Mouse (Mus musculus) heart, adult 18-20 months (tissue): ENCODE results near the gene Wfdc11. TPM values are rescaled to one million over a fixed set of nuclear protein-coding genes. Genes with fewer than 3 reads are reported as not detected.
"Not testable (repeated sequence)": the region's sequence is repeated elsewhere in the genome, so short reads cannot be mapped to it uniquely, and the experiment has no call there.

ENCODE experiments used
- DNase-seq, 2 experiments: peaks; one replicate each; pipeline ENCODE4 v3.0.0; 2021 to 2022; ENCODE audit warnings: mixed read lengths in 1 of 2
- long read RNA-seq, 2 experiments: library from polyadenylated mRNA; stranded (forward); transcript quantifications; one replicate each; pipeline ENCODE4 v2.0.0; 2021
- total RNA-seq, 2 experiments: library from RNA; stranded (reverse); gene quantifications; 2 replicates each; pipeline ENCODE4 v1.2.3; 2021

The Wfdc11 gene
- not detected for total RNA-seq
- long read RNA-seq, experiment 1 = 0 reads
- long read RNA-seq, experiment 2 = 0 reads

DNA sequence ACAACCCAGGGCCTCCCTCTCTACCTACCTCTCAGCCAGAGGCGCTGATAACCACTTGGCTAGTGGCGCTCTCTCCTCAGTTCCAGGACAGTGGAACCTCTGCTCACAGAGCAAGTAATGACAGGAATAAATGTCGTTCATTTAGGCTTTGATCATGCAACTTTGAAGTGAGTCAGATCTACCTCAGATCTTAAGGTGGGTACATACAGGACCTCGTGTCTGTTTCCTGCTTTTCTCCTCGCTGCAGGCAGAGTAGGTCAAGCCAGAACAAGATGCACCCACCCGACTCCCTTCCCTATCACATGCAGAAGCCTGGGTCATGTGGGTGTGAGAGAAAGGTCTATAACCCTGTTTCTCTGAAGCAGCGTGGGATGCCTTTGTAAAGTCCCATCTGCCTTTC lies at the start of gene Wfdc11:
Gene Wfdc11, minus strand, starts transcription at position 101 of the 400 bp plus-strand sequence.
- DNase-seq = no peak

DNA sequence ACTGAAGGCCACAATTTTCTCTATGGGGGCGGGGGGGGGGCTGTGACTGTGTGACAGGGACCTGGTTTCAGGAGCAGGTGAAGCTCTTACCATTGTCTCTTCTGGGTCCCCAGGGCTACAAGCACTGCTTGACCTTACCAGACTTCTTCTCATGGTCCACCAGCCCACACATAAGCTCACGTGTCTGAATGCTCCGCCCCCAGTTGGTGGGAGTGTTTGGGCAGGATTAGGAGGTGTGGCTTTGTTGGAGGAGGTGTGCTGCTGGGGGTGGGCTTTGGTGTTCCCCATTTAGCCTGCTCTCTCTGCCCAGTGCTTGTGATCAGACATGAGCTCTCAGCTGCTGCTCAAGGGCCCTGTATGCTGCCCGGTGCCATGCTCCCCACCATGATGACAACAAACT lies 49.4 kb upstream of the Wfdc11 start:
- DNase-seq = no peak

DNA sequence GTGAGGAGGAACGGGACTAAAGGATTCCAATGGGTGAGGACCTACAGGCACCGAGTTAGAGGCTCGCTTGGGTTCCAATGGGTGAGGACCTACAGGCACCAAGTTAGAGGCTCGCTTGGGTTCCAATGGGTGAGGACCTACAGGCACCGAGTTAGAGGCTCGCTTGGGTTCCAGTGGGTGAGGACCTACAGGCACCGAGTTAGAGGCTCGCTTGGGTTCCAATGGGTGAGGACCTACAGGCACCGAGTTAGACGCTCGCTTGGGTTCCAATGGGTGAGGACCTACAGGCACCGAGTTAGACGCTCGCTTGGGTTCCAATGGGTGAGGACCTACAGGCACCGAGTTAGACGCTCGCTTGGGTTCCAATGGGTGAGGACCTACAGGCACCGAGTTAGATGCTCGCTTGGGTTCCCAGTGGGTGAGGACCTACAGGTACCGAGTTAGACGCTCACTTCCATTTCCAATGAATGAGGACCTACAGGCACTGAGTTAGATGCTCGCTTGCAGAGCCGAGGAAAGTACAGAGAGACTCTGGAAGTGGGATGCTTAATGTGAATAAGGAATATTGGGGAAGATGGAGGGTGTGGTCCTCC lies 42.4 kb upstream of the Wfdc11 start:
- DNase-seq = not testable (repeated sequence)

DNA sequence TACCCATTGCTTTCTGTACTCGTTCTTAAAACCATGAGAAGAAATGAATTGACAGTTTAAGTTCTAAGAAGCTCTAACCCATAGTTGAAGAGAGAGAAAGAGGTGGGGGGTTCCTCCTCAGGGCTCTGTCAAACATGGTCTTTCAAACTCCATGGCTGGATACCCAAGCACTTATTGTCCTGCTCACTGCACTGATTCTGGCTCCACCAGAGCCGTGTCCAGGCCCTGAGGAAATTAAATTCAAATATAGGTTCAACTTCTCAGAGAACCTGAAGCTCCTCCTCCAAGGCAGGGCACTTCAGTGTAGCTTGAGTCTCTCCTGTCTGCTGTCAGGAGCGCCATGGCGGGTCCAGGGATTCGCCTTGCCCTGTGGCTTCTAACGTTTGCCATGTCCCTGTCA lies 41.1 kb upstream of the Wfdc11 start, which contains the start of gene Spint5:
Gene Spint5, plus strand, starts transcription at position 301 of the 400 bp plus-strand sequence.
- no peak for DNase-seq

DNA sequence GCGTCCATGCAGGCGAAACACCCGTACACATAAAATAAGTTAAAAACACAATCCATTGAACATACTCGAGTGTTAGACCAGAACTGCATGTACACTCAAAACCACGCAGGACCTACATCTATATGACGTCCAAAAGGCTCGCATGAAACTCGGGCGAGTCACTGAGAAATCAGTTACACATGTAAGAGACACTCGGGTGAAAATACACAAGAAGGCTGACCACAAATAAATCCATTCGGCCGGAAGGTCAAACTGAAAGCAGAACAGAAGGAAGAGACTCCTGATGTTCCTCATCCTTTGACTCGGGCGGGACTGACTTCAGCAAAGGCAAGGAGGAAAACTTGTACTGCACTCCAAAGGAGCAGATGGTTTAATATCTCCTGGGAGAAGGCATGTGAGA lies 32.1 kb upstream of the Wfdc11 start:
- no peak for DNase-seq

DNA sequence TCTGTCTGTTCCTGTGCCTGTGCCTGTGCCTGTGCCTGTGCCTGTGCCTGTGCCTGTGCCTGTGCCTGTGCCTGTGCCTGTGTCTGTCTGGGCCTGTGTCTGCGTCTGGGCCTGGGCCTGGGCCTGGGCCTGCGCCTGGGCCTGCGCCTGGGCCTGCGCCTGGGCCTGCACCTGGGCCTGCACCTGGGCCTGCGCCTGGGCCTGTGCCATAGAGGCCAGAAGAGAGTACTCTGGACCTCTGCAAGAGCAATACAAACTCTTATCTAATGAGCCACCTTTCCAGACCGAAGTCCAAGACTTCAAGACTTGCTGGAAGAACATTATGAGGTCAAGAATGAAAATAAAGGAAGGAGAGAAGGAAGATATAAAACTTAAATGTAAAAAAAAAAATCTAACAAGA lies 31.4 kb upstream of the Wfdc11 start:
- no peak for DNase-seq

DNA sequence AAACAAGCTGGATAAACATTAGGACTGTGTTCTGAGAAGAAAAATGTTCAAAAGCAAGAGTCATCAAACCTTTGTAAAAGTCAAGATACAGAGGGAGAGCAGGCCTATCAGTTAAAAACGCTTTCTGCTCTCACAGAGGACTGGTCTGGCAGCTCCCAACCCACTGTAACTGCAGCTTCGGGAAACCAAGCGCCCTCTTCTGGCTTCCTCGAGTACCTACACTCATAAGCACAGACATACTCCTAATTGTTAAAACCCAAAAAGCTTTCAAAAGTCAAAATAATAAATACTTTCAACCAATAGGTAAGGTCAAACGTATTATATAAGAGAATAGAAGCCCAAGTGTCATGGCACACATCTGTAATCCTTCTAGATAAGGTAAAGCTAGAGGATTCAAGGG lies 30.3 kb upstream of the Wfdc11 start:
- DNase-seq = no peak

DNA sequence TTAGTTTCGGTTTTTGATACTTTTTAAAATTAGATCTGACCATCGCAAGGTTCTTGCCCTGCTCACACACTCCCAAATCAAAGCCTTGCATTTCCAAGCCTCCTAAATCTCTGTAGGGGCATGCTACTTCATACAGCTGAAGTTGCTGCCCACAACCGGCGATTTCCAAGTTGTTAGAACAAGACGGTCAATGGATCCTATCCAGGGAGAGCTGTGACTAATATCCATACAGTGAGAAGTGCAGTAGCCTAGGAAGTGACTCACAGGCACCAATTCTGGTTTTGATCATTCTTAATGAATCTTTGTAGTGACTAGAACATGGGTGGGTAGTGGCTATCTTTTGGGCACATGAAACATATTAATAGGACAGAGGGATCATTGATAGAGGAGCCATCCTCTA lies 27.9 kb upstream of the Wfdc11 start:
- DNase-seq = no peak

DNA sequence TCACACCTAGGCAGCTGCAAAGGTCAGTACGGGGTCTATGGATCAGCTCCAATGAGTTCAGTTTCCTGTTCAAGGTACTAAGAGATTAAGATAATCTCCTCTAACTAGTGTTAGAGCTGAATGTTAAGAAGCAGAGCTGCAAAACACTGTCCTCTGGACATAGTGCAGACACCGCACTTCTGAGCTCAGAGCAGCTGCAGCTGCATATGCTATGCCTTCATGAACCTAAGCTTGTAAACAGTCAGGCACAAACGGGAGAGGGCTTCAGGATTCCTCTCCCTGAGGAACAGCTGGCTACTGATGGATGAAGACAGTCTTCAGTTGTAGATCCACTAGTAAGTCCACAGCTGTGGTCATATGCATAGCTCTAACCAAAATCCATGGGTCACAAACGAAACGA lies 27.1 kb upstream of the Wfdc11 start:
- DNase-seq = no peak

DNA sequence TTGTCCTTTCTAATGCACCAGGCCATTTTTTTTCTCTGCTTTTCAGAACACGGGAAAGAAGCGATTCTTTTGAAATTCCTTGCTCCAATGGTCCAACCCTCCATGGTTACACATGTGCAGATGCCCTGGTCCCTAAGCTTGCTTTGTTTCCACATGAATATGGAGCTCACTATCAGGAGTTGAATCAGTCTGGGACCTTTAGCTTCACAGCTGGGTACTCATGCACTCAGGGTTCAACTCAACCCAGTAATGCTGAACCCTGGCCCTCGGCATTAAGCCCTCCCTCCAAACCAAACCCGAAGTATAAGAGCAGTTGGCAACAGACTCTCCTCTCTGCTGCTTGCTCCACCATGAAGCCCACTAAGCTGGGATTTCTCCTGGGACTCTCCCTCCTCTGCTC lies 24.3 kb upstream of the Wfdc11 start, which contains the start of gene Spint4:
Gene Spint4, plus strand, starts transcription at position 301 of the 400 bp plus-strand sequence.
- DNase-seq = no peak

DNA sequence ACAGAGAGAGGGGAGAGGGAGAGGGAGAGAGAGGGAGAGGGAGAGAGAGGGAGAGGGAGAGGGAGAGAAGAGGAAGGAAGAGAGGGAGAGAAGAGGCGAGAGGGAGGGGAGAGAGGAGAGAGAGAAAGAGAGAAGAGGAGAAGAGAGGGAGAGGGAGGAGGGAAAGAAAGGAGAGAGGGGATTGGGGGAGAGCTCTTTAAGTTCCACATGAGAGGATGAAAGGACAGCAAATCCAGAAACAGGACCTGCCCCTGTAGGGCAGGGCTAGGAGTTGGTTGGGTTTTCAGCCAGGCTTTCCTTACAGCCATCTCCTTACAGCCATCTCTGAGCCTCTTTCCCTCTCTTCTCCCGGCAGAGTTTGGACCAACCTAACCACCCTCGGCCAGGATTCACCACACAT lies 10.9 kb upstream of the Wfdc11 start, which contains the start of gene Wfdc13:
Gene Wfdc13, plus strand, starts transcription at position 301 of the 400 bp plus-strand sequence.
- DNase-seq = no peak

DNA sequence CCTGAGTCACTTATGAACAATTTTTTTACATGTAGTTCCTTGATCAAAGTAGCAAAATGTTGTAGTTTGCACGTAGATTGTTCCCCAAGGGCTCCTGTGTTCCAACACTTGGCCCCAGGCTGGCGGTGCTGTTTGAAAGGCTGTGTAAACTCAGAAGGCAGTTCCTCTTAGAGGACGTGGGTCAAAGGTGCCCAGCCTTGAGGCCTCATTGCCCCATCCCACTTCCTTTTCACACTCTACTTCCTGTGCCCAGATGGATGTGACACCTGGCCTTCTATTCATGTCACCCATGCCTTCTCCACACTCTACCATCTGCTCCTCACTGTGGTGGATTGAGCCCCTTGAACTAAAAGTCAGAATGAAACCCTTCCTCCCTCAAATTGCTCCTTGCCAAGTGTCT lies 6.0 kb upstream of the Wfdc11 start:
- no peak for DNase-seq

DNA sequence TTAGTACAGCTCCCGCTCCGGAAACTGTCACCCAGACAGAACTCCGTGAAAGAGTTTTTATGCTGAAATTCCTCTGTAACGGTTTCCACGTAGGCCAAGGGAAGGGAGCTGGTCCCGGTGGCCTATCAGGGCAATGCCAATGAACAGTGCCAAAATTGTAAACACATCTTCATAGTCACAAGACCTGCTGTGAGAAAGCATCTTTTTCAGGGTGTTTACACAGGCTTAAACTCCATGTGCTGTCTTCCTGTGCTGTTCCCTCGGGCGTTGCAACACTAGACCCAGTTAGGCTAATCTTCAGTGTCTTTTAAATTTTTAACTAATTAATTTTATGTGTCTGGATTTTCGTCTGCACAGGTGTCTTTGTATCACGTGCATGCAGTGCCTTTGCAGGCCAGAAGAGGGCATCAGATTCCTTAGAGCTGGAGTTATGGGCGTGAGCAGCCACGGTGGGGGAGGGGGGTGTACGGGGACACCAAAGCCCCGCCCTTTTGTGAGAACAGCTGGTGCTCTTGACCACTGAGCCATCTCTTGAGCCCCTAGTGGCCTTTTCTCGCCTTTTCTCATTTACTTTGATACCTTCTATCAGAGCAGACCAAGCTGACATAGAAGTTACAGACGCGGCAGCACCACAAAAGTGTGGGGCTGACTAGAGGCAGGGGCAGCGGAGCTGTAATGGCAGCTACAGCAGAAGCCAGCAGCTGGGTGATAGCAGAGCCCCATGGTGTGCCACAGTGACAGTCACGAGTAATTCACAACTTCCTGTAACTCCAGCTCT lies 5.2 kb upstream of the Wfdc11 start:
- peak; percentile 56 to 74 for DNase-seq

DNA sequence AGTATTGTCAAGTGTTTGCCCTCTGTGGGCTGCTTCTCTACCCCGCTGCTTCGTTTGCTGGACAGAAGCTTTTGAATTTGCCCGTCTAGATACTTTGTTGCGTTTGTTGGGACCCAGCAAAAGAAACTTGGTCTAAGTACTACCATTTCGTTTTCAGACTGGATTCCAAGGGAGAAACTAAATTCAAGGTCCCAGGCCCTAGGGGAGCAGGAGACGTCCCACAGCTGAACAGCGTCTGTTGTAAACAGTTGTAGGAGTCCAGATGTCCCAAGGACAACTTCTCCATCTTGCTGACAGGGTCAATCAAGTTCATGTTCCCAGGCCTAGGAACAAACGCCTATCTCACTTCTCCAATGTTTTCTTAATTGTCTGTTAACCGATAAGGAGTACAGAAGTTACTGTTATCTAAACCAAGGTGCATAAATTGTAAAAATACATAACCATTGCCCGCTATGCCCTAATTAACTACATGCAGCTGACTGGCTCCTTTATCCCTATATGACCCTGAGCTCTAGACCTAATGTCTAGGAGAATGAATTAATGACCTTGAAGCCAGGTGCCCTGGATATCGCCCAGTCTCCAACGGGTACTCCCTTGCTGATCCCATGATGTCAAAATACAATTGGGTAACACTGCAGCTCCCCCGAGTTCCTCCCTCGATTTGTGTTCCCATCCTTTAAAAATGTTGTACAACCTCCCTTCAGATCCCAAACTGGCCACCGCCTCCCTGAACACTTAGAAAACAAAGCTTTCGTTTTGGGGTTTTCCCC lies 3.2 kb upstream of the Wfdc11 start:
- peak in 1 of 2 experiments; percentile 2 for DNase-seq

DNA sequence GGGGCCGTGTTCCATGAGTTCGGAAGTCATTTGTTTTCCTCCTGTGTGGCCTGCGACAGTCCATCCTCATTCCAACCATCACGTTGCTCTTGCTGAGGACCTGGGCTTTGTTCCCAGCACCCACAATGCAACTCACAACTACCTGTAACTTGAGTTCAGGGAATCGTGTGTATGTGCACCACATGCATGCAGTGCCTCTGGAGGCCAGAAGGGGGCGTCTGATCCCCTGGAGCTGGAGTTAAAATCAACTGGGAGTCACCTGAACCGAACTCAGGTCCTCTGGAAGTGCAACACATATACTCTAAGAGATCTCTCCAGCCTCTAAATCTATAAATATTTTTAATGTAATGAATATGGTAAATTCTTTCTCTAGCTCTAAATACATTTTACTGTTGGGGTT lies 2.2 kb upstream of the Wfdc11 start:
- DNase-seq = no peak

DNA sequence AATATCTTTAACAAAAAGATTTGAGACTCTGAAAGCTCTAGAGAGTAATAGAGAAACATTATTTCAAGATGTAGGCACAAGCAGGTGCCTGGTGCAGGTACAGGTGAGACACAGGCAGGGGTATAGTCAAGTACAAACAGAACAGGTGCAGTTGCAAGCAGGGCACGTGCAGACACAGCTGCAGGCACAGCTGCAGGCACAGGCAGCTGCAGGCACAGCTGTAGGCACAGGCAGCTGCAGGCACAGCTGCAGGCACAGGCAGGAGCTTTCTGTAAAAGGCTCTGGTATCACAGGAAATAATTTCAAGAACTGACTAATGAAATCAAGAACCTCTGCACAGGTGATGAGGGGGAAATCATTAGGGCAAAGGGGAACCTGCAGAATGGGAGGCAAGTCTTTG lies 2.9 kb downstream of the Wfdc11 start:
- no peak for DNase-seq

DNA sequence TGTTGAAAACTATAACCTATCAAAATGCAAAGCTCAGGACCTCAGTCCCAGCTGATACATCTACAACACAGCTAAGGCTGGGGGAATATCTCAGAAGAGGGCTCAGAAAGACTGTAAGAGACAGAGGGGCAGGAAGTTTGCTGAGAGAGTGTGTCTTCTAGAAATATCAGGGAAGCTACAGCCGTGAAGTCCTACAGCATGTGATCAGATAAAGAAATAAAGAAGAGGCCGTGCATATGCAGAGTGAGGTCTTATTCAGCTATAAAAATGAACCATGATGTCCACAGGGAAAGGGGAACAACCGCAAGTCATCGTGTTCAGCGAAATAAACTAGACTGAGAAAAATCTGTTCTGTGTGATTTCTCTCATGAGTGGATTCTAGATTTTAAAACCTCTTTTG lies 3.6 kb downstream of the Wfdc11 start:
- no peak for DNase-seq

DNA sequence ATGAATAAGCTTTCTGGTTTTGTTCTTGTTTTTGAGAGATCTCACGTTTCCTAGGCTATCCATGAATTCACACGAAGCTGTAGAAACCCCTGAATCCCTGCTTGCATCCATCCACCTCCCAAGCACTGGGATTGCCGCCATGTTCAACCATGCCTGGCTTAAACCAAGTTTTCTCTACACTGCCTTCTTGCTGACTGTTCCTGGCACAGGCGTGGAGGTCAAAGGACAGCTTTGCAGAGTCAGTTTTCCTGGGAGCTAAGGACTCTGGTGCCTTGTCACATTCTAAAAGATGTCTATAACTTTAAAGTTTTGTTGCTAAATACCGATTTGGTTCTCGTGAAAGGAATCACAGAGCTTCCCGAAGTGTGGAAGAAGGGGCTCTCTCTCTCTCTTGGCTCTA lies 9.0 kb downstream of the Wfdc11 start:
- DNase-seq = no peak

DNA sequence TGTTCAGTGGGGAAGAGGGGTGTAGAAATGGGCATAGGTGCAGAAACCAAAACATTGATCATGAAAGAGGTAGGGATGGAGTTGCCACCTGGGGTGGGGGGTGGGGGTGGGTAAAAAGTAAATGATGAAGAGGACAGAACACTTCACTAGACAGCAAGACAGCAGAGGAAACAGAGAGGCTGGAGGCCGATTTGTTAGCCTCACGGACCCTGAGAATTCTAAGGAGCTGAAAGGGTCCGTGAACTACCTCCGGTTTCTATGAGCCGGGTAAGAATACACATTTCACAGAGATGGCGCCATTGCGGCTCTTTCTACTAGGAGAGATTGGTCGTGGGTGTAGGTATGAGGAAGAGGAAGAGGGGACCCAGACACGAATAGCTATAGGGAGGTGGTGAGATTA lies 17.4 kb downstream of the Wfdc11 start, which contains the start of gene Wfdc9:
Gene Wfdc9, minus strand, starts transcription at position 101 of the 400 bp plus-strand sequence.
- DNase-seq = no peak

DNA sequence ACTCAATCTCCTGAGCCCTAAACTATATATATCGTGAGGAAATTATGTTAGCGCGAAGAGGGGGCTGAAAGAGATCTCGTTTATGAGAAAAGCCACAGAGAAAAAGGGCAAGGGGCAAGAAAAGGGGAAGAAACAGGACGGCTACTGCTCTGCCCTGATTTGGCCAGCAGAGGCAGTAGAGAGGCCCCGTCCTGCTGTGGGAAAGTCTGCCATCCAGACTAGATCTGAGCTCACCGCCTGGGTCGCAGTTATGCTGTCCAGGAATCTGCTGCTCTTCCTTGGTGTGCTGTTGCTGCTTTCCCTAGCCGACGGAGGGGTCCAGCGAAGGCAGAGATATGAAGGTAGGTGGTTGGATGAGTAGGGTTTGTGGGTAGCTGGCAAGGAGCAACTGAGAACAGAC lies 18.0 kb downstream of the Wfdc11 start, which contains the start of gene Wfdc10:
Gene Wfdc10, plus strand, starts transcription at position 189 of the 400 bp plus-strand sequence.
- peak; percentile 10 to 38 for DNase-seq

DNA sequence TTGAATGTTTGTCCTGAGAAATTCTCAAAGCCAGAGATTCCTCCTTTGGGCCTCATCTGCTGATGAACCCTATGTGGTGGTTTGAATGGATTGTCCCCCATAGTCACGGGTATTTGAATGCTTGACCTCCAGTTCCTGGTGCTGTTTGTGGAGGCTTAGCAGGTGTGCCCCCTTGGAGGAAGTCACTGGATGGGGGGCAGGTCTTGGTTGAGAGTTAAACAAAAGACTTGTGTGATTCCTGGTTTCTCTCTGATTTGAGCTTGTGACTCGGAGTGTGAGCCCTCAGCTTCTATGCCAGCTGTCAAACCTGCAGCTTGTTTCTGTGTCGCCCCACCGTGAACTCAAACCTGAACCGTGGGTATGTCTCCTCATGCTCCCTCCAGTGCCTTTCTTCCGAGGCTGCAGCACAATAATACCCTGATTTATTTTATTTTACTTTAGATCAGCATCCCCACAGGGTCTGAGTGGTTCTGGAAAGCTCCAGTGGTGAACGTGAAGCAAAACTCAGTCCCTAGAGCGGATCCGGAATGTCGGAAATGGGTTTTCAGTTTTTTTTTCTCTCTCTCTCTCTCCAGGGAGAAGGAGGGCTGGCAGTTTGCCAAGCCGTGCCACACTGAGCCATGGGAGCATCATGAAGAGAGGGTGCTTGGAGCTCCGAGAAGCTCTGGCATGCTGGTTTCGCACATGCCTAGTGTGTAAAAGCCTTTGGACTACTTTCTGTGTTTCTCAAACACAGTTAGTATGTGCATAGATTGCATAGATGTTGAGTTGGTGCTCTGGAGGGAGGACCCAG lies 31.8 kb downstream of the Wfdc11 start:
- no peak for DNase-seq

DNA sequence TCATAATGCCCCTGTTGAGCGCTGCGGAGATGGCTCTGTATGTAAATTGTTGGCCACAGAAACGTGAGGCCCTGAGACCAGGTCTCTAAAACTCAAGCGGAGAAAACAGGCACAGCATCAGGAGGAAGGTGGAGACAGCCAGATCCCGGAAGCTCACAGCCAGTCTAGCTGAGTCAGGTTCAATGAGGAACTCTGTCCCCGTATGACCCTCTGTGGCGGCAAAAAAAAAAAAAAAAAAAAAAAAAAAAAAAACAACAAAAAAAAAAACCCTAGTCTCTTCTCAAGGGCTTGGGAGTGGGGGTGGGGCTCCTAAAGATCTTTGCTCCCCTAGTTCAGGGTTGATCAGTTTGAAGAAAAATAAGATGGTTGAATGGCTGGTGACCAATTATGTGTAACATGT lies 32.8 kb downstream of the Wfdc11 start:
- peak in 1 of 2 experiments; percentile 14 for DNase-seq
